8 mouse cellular contexts compared by ENCODE assay signal in the genomic region with DNA sequence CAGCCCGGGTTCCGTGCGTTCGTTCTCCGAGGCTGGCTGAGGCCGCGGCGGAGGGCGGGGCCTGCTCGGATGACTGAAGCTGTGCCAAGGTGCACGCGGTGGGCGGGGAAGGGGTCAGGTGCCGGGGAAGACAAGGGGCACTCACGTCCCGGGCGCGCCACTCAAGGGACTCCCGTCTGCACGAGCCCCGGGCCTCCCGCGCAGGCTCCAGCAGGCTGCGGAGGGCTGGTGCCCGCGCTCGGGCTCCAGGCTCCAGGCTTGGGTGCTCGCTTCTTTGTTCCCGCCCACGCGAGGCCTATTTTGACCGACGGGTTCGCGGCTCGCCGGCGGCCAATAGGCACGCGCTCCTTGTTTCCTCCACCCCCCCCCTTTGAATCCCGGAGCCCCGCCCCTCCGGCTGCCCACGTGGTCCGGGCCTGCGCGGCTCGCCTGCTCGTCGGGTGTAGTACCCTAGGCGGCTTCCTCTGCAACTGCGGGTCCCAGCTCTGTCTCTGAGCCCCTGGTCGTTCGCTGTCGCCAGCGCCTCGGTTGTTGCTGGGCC. TPM values are rescaled to one million over a fixed set of nuclear protein-coding genes. Genes with fewer than 3 reads are reported as not detected.
DNase-seq lines count a peak whose midpoint lies in the region; ATAC-seq lines count a peak whose summit lies in the region.

A gene (minus strand): TSS at position 63 of the 541 bp plus-strand sequence.
A gene (plus strand): TSS at position 384 of the 541 bp plus-strand sequence.

- H3K4me1 ChIP-seq in heart, embryonic 13.5 days, result peaks cover 52% of the 10 kb centered on the region
- H3K4me1 ChIP-seq in liver, embryonic 13.5 days (replicated peaks), result peaks cover 62% of the 10 kb centered on the region
- peaks cover 17% of the 10 kb centered on the region for H3K4me1 ChIP-seq in stomach, embryonic 16.5 days (ENCODE audit: control insufficient read depth, insufficient read depth, low read length)

- peaks cover 33% of the 10 kb centered on the region for H3K36me3 ChIP-seq in heart, embryonic 13.5 days
- H3K36me3 ChIP-seq in liver, embryonic 13.5 days, result peaks cover 34% of the 10 kb centered on the region
- peaks cover 4% of the 10 kb centered on the region; the same call in 1 of the 2 replicates for H3K36me3 ChIP-seq in stomach, embryonic 16.5 days (ENCODE audit: control insufficient read depth, insufficient read depth, low read length)

- H3K4me2 ChIP-seq in heart, embryonic 13.5 days, result peak within 1 kb of the TSS; percentile 97
- peak within 1 kb of the TSS; percentile 99 for H3K4me2 ChIP-seq in liver, embryonic 13.5 days
- H3K4me2 ChIP-seq in stomach, embryonic 16.5 days (ENCODE audit: low read depth, low read length), result peak within 1 kb of the TSS; percentile 88

- DNase-seq in CD4-positive helper T cell, adult 2 months (ENCODE audit: low read depth, low spot score), result peak; percentile 98
- DNase-seq in brain, embryonic 18.5 days (ENCODE audit: low read depth, low spot score), result peak; percentile 94
- DNase-seq in kidney, postnatal 14 days, result peak; percentile 95
- DNase-seq in liver, embryonic 13.5 days, result peak; percentile 90
- peak; percentile 98 for DNase-seq in neural tube, embryonic 10.5 days (ENCODE audit: extremely low spot score, low spot score)

- H3K27ac ChIP-seq in heart, embryonic 13.5 days (replicated peaks), result peak within 1 kb of the TSS; percentile 97
- H3K27ac ChIP-seq in liver, embryonic 13.5 days, result peak within 1 kb of the TSS; percentile 92
- H3K27ac ChIP-seq in stomach, embryonic 16.5 days (ENCODE audit: low read length), result peak within 1 kb of the TSS; percentile 98

- peak within 1 kb of the TSS; percentile 99 for H3K9ac ChIP-seq in heart, embryonic 13.5 days
- peak within 1 kb of the TSS; percentile 95 for H3K9ac ChIP-seq in liver, embryonic 13.5 days
- H3K9ac ChIP-seq in stomach, embryonic 16.5 days (ENCODE audit: low read length), result peak within 1 kb of the TSS; percentile 99

- ATAC-seq in erythroid progenitor cell, adult 5-6 weeks (replicated peaks; ENCODE audit: low FRiP score, poor library complexity, severe bottlenecking), result peak; percentile 82
- ATAC-seq in heart, embryonic 13.5 days (ENCODE audit: extremely low read depth, insufficient number of reproducible peaks, low FRiP score, low TSS enrichment), result peak; percentile 86
- ATAC-seq in liver, embryonic 13.5 days (ENCODE audit: low read depth), result peak; percentile 81
- peak; percentile 90 for ATAC-seq in stomach, embryonic 16.5 days (ENCODE audit: insufficient read depth, low FRiP score)

- WGBS in heart, embryonic 13.5 days, result 1% methylated on average over 57 of the region's 57 CpGs
- under 1% methylated on average over 57 of the region's 57 CpGs for WGBS in liver, embryonic 13.5 days (ENCODE audit: insufficient replicate concordance)
- under 1% methylated on average over 57 of the region's 57 CpGs for WGBS in stomach, embryonic 16.5 days

- peak within 1 kb of the TSS; percentile 68 for H3K4me3 ChIP-seq in heart, embryonic 13.5 days
- H3K4me3 ChIP-seq in liver, embryonic 13.5 days (replicated peaks), result peak within 1 kb of the TSS; percentile 92
- H3K4me3 ChIP-seq in stomach, embryonic 16.5 days (replicated peaks; ENCODE audit: low read length), result peak within 1 kb of the TSS; percentile 91

- no peaks in the 10 kb centered on the region for H3K9me3 ChIP-seq in heart, embryonic 13.5 days
- no peaks in the 10 kb centered on the region for H3K9me3 ChIP-seq in liver, embryonic 13.5 days (replicated peaks)
- H3K9me3 ChIP-seq in stomach, embryonic 16.5 days (replicated peaks; ENCODE audit: control insufficient read depth, low read length), result no peaks in the 10 kb centered on the region

- H3K27me3 ChIP-seq in heart, embryonic 13.5 days (replicated peaks), result no peaks in the 10 kb centered on the region
- H3K27me3 ChIP-seq in liver, embryonic 13.5 days, result no peaks in the 10 kb centered on the region
- no peaks in the 10 kb centered on the region for H3K27me3 ChIP-seq in stomach, embryonic 16.5 days (ENCODE audit: control insufficient read depth, insufficient read depth, low read length)

RNA-seq across cellular contexts. Expression of the first gene that starts in this region (rescaled TPM):
- total RNA-seq in erythroid progenitor cell, adult 5-6 weeks (2015; ENCODE audit: low replicate concordance), result 233 and 266 TPM in 2 replicates
- 256 and 262 TPM in 2 replicates for total RNA-seq in erythroid progenitor cell, adult 5-6 weeks (2017; ENCODE audit: low replicate concordance)
- 94.0 and 97.4 TPM in 2 replicates for polyA plus RNA-seq in heart, embryonic 13.5 days (2015; fragmentation: Nextera tagmentation; extraction: Ambion mirVana)
- polyA plus RNA-seq in liver, embryonic 13.5 days (2015; fragmentation: Nextera tagmentation; extraction: Ambion mirVana), result 63.6 and 67.9 TPM in 2 replicates
- 120 and 123 TPM in 2 replicates for polyA plus RNA-seq in stomach, embryonic 16.5 days (2015; fragmentation: Nextera tagmentation; extraction: Ambion mirVana)

RNA-seq across cellular contexts. Expression of the second gene that starts in this region (rescaled TPM):
- total RNA-seq in erythroid progenitor cell, adult 5-6 weeks (2015; ENCODE audit: low replicate concordance), result 4.2 and 10.5 TPM in 2 replicates
- 3.3 and 6.2 TPM in 2 replicates for total RNA-seq in erythroid progenitor cell, adult 5-6 weeks (2017; ENCODE audit: low replicate concordance)
- polyA plus RNA-seq in heart, embryonic 13.5 days (2015; fragmentation: Nextera tagmentation; extraction: Ambion mirVana), result 26.0 and 26.7 TPM in 2 replicates
- 25.8 and 29.3 TPM in 2 replicates for polyA plus RNA-seq in liver, embryonic 13.5 days (2015; fragmentation: Nextera tagmentation; extraction: Ambion mirVana)
- polyA plus RNA-seq in stomach, embryonic 16.5 days (2015; fragmentation: Nextera tagmentation; extraction: Ambion mirVana), result 42.2 and 48.3 TPM in 2 replicates

Comparison
In these comparisons a context has a peak if more than half of its experiments do, and no peak if none do; other contexts are left out.
1. Peak in every context shown above with its lines: DNase-seq, ATAC-seq, H3K4me3 ChIP-seq and H3K27ac ChIP-seq.